Mouse (Mus musculus): Measurements from ENCODE around the gene Ncoa3.
"Not testable (repeated sequence)": the region's sequence is repeated elsewhere in the genome, so short reads cannot be mapped to it uniquely, and the experiment has no call there.

The Ncoa3 gene

GRCm38 (mm10) chr2:165992270-165993172 is at the start of gene Ncoa3:
Gene Ncoa3, plus strand, starts transcription at chr2:165992636.
- DNase-seq (ENCODE audit: low spot score) = peak; percentile 94

- no peak for DNase-seq (ENCODE audit: low spot score)
Observed at GRCm38 (mm10) chr2:165943113-165943512, 49.3 kb upstream of the Ncoa3 start.

DNA sequence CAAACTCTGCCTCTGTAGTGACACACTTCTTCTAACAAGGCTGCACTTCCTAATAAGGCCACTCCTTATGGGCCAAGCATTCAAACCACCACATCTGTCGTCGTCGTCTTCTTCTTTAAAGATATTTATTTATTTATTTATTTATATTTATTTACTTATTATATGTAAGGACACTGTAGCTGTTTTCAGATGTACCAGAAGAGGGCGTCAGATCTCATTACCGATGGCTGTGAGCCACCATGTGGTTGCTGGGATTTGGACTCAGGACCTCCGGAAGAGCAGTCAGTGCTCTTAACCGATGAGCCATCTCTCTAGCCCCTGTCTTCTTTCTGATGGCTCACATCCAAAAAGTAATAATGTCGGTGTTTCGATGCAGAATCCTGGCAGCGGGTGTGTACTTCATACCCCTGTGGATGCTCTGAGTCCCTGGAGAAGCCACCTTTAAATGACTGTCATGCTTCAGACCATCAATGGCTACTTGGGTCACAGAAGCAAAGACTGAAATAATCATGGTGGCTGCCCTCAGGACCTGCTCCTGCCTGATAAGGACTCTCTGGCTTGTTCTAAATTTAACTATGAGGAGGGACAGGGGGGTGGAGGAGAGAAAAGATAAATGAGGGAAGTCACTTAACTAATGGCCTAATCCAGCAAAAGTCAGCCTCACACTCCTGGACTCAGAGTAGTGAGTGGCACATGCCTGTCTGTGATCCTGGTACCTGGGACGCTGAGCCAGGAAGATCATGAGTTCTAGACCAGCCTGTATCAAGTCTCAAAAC is 47.7 kb upstream of the Ncoa3 start:
- no peak for DNase-seq (ENCODE audit: low spot score)

GRCm38 (mm10) chr2:165946046-165946564 is 46.3 kb upstream of the Ncoa3 start:
- DNase-seq (ENCODE audit: low spot score) = no peak

DNA sequence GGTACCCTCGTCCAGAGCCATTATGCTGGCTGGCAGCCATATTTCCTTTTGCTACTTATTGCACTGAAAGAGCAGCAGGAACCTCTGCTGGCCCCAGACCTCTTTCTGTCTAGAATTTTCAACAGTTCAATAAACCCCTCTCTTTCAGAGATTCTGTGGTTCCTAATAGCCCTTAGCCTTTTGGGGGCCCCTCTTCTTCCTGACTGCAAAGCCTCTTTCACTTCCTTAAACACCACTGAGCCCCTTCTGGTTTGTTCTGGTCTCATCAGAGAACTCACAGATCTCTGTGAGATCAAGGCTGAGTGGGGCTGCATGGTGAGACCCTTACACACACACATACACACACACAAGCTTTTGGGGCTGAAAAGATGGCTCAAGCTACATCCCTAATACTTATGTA is 44.4 kb upstream of the Ncoa3 start:
- DNase-seq (ENCODE audit: low spot score) = no peak

- not testable (repeated sequence) for DNase-seq (ENCODE audit: low spot score)
Observed at GRCm38 (mm10) chr2:165948785-165949184, 43.7 kb upstream of the Ncoa3 start.

GRCm38 (mm10) chr2:165949719-165950118 is 42.7 kb upstream of the Ncoa3 start:
- no peak for DNase-seq (ENCODE audit: low spot score)

GRCm38 (mm10) chr2:165951432-165952068 is 40.9 kb upstream of the Ncoa3 start:
- DNase-seq (ENCODE audit: low spot score) = no peak

- no peak for DNase-seq (ENCODE audit: low spot score)
Observed at GRCm38 (mm10) chr2:165954872-165955271, 37.6 kb upstream of the Ncoa3 start.

GRCm38 (mm10) chr2:165955386-165955785 is 37.0 kb upstream of the Ncoa3 start:
- DNase-seq (ENCODE audit: low spot score) = no peak

DNA sequence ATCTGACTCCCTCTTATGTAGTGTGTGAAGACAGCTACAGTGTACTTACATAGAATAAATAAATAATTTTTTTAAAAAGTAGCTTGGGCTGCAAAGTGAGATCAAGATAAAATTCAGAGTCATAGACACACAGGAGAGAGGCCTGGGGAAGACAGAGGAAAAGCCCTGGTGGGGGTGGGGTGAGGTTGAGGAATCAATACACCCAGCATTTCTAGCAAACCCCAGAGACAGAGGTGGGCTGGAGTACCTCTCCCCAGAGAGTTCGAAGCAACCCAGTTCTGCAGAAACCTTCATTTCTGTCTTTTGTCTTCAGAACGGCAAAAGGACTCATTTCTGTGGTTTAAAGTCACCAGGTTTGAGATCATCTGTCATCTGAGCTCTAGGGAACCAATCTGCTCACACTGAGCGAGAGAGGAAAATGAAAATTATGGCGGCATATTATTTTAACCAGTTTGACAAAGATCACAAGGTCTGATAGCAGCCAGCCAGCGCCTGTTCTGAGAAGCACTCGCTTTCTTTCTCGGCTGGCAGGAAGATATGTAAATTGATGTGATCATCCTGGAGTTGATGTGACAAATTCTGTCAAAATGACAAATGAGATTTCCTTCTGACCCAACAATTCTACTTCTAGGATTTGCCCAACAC is 36.2 kb upstream of the Ncoa3 start:
- no peak for DNase-seq (ENCODE audit: low spot score)

- no peak for DNase-seq (ENCODE audit: low spot score)
Observed at GRCm38 (mm10) chr2:165957257-165957828, 35.1 kb upstream of the Ncoa3 start.

GRCm38 (mm10) chr2:165958556-165958955 is 33.9 kb upstream of the Ncoa3 start:
- no peak for DNase-seq (ENCODE audit: low spot score)

- DNase-seq (ENCODE audit: low spot score) = no peak
Observed at GRCm38 (mm10) chr2:165960695-165961094, 31.7 kb upstream of the Ncoa3 start.

- no peak for DNase-seq (ENCODE audit: low spot score)
Observed at GRCm38 (mm10) chr2:165962824-165963223, 29.6 kb upstream of the Ncoa3 start.

DNA sequence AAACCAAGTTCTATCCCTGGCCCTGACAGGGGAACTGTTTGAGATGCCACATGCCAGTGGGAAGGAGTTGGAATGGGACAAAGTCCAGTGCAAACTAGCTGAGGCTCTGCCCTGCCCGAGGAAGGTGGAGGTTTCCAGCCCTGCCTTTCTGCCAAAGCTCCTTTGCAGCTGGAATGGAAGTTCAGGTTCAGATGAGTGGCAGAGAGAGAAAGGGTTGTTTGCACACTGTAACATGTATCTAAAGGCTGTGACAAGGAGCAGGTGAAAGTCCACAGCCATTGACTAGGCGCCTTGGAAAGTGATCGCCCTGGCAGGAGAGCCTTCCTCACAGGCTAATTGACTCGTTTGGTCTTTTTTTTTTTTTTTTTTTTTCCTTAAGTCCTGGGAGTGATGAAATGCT is 28.3 kb upstream of the Ncoa3 start:
- no peak for DNase-seq (ENCODE audit: low spot score)

DNA sequence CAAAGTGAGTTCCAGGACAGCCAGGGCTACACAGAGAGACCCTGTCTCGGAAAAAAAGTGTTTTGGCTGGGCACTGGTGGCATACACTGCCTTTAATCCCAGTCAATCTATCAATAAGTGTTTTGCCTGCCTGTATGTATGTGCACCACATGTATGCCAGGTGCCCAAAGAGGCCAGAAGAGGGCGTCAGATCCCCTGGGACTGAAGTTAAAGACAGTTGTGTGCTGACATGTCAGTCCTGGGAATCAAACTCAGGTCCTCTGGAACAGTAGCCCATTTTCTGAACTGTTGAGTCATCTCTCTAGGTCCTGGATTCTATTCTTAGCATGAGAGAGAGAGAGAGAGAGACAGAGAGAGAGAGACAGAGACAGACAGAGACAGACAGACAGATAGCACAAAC is 25.4 kb upstream of the Ncoa3 start:
- no peak for DNase-seq (ENCODE audit: low spot score)

DNA sequence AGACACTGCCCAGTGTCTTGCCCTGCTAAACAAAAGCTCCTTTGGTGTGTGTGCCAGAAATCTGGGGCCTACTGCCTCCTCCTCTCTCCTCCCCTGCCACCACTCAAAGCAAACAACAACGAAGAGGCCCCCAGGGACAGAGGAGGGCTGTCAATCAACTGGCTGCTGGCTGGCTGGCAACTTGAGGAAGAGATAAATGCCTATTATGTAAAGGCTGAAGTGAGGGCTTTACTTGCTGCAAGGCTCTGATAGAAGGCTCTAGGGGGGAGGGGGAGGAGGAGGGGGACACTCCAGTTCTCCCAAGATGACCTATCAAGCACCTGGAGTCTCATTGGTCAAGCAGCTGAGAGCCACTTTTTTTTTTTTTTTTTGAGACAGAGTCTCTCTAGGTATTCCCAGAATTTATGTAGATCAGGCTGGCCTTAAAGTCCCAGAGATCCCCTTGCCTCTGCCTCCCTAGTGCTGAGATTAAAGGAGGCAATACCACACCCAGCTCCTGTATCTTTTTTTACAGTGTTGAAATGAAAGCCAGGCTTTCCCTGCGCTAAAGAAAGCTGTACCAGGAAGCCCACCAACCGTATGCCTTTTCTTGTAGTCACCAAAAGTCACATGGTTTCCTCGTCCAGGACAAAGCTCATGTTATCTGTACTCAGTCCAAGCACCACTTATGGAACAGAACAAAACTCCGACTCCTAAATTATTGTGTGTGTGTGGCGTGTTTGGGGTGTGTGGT is 24.4 kb upstream of the Ncoa3 start:
- no peak for DNase-seq (ENCODE audit: low spot score)

DNA sequence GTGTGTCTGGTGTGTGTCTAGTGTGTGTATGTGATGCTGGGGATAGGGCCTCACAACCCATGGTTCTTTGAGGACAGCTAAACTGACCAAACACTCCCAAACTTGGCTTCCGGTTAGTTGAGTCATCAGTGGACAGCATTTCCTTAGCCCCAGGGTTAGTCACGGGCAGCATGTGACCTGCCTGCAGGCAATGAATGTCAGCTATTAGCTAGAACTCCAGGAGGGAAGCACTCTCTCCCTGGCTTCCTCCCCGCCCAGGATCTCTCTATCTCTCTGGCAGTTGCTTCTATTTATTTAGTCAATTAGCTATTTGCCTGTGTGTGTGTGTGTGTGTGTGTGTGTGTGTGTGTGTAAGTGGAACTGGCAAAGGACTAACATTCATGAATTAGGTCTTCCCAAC is 23.6 kb upstream of the Ncoa3 start:
- DNase-seq (ENCODE audit: low spot score) = no peak

DNA sequence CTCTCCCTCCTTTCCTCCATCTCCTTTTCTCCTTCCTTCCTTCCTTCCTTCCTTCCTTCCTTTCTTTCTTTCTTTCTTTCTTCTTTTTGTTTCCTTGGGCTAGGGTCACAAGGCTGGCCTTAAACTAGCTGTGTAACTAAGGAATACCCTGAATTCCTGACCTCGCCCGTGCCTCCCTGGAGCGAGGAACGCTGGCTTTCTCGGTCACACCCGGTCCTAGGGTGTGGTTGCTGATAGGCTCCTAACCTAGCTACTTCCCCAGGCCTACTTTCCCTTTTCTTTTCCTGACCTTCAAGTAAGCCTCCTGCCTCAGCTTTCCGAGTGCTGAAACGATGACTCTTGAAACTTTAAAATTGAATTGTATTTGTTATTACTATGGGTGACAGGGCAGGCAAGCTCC is 23.0 kb upstream of the Ncoa3 start:
- no peak for DNase-seq (ENCODE audit: low spot score)

DNA sequence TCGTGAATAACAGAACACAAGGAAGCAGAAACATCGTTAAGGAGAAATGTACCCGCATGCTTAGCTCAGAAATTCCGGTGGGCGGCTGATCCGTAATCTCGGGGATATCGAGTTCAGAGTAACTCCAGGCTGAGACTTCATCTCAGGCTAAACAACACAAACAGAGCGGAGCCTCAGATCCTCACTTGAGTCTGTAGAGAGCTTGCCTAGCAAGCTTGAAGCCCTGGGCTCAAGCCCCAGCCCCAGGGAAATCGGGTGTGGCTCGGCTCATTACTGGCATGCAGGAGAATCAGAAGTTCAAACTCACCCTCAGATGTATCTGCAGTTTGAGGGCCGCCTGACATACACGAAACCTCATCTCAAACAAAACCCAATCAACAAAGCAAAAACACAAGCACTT is 22.5 kb upstream of the Ncoa3 start:
- no peak for DNase-seq (ENCODE audit: low spot score)

Data from testis, postnatal 14 days (tissue).